Mouse (Mus musculus) cerebellum, adult 8-10 months (tissue): ENCODE data around the gene Klhdc8b.

Experiments
- DNase-seq: peaks from one replicate; pipeline ENCODE4 v3.0.0; 2022

Klhdc8b gene

DNA sequence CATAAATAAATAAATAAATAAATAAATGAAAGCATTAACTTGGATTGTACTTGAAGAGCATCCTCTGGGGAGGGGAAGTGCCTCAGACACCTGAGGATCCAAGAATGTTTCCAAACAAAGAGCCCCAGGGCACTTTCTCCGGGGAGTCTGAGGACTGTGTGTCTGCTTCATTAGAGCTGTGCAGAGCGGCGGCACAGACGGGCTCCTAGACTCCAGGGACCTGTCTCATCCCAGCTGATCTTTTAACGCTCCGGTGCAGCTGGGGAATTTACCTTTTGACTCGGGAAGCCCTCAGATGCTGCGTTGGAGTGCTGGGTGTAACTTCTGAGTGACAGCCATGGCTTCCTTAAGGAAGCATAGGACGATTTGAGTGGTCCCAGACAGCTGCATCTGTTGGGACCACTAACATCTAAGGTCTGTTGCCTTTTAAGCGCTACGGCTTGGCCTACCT, at the start of gene Klhdc8b:
TSS of gene Klhdc8b (minus strand) at position 401 of the 451 bp plus-strand sequence.
- no peak for DNase-seq

DNA sequence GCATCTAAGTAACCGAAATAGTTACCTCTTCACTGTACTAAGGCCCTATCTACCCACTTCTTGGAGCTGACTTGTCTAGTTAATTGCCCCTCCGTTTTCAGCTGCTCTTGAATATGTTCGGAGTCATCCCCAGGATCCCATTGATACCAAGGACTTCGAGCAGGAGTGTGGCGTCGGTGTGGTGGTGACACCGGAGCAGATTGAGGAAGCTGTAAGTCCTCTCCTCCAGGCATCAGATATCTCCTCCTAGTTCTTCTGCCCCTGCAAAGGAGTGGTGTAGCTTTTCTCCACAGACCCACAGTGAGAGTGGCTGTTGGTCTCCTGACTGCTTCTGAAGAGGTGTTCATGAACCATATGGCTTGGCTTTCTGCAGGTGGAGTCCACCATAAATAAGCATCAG, 47.4 kb upstream of the Klhdc8b start:
- DNase-seq, result no peak

DNA sequence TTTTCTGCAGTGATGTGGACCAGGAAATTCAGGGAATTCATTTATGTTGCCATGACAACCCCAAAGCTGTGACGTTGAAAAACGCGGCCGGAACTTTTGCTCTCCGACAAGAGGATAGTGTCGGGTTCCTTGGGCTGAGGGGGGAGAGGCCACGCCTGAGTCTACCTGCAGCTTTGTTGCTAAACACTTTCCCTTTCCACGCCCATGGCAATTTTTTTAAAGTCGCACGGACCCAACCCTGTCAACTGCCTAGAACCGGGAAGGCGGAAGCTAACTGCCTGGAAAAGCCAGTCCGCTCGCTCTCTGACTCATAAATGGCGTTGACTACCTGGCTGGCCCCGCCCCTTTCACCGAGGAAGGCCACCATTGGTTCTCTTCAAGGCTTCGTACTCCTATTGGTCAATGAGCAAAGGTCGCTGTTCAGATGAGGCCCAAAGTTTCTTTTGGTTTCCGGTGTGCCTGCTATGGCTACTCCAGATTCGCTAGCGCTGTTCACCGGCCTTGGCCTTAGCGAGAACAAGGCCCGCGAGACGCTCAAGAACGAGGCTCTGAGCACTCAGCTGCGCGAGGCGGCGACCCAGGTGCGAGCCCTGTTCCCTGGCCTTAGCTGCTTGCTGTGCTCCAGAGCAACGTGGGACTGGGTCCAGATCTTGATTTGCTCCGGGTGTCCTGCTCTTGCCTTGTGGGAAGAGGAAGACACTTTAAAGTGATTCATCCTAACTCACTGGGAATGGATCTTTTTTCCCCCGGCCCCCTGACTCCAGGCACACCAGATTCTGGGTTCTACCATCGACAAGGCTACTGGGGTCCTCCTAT, 46.4 kb upstream of the Klhdc8b start, which contains the start of gene Qars:
TSS of gene Qars (plus strand) at position 88 of the 816 bp plus-strand sequence.
- peak; percentile 91 for DNase-seq

DNA sequence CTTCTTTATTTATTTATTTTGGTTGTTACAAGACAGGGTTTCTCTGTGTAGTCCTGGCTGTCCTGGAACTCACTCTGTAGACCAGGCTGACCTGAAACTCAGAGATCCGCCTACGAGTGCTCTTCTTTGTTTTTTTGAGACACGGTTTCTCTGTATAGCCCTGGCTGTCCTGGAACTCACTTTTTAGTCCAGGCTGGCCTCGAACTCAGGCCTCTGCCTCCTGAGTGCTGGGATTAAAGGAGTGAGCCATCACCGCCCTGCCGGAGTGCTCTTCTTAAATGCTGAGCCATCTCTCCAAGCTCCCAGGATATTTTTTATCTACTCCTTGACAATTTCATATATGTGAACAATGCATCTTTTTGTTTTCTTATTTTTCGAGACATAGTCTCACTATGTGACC, 45.5 kb upstream of the Klhdc8b start:
- DNase-seq, result no peak

DNA sequence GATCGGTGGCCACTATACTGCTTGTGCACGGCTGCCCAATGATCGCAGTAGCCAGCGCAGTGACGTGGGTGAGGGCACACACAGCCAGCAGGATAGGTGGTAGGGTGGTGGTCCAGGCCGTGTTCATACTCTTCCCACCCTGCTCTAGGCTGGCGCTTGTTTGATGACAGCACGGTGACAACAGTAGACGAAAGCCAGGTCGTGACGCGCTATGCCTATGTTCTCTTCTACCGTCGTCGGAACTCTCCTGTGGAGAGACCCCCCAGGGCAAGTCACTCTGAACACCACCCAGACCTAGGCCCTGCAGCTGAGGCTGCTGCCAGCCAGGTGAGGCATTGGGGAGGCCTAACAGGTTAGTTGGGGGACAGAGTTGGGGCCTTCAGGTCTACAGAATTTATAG, 38.6 kb upstream of the Klhdc8b start:
- no peak for DNase-seq

DNA sequence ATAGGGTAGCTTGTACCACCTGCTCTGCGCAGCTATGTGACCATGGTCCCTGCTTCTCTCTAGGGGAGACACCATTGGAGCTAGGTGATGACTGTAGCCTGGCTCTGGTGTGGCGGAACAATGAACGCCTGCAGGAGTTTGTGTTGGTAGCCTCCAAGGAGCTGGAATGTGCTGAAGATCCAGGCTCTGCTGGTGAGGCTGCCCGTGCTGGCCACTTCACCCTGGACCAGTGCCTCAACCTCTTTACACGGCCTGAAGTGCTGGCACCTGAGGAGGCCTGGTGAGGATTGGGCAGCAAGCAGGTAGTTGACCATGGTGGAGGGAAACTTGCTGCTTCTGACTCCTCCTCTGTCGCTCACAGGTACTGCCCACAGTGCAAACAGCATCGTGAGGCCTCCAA, 37.9 kb upstream of the Klhdc8b start:
- DNase-seq, result no peak

DNA sequence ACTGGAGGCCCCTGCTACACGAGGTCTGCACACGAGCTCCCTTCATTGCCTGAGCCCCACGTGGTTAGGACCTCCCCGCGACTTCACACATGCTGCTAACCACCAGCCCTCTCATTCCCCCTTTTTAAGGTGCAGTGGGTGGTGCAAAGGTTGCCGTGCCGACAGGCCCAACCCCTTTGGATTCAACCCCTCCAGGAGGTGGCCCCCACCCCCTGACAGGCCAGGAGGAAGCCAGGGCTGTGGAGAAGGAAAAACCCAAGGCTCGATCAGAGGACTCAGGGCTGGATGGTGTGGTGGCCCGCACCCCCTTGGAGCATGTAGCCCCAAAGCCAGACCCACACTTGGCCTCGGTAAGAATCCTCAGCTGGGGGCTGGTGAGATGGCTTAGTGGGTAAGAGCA, 33.5 kb upstream of the Klhdc8b start:
- DNase-seq, result no peak

DNA sequence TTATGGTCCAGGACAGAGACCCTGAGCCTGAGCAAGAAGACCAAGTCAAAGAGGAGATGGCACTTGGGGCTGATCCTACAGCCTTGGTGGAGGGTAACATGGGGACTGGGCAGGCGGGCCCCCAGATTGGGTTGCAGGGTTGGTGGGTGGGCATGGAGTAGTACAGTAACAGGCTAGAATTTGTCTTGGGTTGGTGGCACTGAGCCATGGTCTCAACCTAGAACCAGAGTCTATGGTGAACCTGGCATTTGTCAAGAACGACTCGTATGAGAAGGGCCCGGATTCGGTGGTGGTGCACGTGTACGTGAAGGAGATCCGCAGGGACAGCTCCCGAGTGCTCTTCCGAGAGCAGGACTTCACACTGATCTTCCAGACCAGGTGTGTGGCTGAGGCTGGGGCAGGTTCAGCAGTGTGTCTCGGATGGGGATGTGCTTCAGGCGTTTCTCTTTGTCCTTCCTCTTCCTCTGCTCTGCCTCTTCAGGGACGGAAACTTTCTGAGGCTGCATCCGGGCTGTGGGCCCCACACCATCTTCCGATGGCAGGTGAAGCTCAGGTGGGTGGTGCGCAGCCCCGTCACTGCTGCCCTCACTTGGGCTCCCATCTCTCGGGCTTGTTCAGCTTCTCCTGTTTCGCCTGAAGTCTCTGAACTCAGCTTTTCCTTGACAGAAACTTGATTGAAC, 32.9 kb upstream of the Klhdc8b start:
- no peak for DNase-seq

DNA sequence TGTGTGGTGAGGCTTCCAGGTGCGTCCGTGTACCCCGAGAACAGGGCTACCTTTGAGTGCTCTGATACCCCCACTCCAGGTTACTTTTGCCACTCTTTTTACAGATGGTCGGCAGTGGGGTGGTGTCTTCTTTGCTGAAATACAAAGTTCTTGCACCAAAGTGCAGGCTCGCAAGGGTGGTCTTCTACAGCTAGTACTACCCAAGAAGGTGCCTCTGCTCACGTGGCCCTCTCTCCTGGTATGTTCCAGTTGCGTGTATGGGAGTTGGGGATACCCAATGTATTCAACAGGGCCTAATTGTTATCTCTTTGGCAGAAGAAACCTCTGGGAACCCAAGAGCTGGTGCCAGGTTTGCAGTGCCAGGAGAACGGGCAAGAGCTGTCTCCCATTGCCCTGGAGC, 31.9 kb upstream of the Klhdc8b start:
- DNase-seq, result no peak

DNA sequence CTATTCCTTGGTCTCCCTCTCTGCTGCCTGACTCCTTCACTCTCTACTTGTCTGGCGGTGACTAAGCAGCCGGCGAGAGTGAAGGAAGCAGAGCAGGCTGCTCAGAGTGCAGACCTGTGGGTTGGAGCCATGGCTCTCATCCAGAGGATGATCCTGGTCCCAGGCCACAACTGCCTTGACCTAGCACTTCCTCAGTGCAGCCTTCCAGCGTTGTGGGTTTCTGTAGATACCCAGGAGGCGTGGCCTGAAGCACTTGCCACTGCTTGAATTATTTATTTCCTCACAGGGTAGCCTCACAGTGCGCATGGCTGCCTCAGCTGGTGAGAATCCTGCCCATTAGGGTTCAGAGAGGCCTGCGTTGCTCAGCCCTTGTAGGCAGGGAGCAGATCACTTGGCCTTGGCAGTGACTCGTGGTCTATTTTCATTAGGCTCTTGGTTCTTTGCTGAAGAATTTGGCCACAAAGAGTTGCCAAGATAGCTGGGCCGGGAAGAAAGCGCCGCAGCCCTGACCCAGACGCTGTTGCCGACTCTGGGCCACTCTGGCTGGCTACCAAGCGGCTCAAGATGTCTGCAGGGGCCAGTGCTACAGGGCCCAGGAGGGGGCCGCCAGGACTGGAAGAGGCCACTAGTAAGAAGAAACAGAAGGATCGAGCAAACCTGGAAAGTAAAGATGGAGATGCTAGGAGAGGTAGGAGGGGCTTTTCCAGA, 30.8 kb upstream of the Klhdc8b start:
- DNase-seq, result no peak

DNA sequence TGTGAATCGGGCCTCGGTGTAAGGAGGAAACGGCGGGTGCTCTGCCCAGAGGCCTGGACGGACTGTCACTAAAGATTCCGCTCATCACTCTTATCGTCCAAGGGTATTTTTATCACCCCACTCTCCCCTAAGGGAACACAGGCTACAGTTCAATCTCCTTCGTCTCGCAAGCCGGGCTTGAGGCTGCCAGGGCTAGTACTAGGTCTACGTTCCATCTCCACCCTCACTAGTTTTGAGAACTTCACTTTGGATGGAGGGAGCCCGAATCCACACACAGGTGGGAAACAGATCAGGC, 29.9 kb upstream of the Klhdc8b start:
- no peak for DNase-seq

DNA sequence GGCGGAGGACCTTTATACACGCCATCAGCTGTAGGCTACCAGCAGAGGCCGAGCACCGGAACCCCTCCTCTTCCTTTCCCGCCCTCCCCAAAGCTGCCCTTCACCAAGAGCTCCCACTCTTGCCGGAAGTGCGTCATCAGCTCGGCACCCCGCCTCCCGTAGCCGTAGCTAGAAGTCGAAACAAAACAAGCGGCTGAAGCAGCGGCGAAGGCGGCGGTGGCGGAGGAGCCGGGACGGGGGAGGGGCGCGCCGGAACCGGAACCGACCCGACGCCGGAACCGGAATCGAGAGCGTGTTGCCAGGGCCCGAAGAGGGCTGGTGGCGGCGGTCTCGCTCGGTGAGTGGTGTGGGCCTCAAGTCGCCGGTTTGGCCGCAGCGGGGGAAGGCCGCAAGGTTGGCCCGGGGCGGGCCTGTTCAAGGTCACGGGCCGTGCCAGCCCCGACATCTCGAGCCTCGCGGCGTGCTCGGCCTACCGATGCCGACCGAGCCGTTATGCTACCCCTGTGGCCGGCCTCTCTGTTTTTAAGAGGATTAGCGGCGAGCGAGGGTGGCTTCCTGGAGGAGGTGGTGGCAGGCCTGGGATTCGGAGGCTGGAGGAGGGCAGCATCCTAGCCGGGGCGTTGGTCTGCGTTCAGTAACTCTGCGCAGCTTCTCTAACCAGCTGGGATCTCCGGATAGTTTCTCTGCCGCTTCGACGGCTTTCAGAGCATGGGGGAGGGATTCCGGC, 29.3 kb upstream of the Klhdc8b start, which contains the start of gene Usp19:
TSS of gene Usp19 (plus strand) at position 44 of the 727 bp plus-strand sequence.
- DNase-seq, result peak; percentile 93

DNA sequence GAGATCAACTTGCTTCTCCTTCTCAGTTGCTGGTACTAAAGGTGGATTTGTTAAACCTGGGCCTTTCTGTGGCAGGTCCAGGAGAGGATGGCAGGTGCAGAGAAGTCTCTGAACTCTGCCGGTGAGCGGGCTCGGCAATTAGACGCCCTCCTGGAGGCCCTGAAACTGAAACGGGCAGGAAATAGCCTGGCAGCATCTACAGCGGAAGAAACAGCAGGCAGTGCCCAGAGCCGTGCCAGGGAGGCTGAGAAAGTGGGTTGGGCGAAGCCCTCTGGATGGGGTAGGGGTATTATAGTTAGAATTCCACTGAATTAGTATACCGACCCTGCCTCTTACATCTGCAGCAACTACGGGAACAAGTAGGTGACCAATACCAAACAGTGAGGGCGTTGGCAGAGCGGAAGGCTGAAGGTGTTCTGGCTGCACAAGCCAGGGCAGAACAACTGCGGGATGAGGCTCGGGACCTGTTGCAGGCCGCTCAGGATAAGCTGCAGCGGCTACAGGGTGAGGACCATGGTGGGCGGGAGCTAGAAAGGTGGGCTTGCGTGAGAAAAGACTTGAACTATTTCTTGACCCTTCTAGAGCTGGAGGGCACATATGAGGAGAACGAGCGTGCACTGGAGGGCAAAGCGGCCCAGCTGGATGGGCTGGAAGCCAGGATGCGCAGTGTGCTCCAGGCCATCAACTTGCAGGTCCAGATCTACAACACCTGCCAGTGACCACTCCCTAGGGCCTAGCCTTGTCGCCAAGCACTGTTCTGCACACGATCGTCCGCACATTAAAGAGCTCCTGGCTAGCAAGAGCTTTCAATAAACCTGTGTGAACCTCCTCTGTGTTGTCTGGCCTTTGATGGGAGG, 28.5 kb upstream of the Klhdc8b start:
- DNase-seq, result no peak

DNA sequence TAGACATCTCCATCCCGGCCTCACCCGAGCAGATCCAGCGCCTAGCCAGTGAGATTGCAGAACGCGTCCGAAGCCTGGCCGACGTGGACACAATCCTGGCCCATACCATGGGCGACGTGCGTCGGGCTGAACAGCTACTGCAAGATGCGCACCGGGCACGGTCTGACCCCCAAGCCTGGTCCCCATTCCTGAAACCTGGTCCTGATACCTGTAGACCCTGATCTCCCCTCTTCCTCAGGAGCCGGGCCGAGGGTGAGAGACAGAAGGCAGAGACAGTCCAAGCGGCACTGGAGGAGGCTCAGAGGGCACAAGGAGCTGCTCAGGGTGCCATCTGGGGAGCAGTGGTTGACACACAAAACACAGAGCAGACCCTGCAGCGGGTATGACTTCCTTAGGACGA, 27.8 kb upstream of the Klhdc8b start:
- no peak for DNase-seq

DNA sequence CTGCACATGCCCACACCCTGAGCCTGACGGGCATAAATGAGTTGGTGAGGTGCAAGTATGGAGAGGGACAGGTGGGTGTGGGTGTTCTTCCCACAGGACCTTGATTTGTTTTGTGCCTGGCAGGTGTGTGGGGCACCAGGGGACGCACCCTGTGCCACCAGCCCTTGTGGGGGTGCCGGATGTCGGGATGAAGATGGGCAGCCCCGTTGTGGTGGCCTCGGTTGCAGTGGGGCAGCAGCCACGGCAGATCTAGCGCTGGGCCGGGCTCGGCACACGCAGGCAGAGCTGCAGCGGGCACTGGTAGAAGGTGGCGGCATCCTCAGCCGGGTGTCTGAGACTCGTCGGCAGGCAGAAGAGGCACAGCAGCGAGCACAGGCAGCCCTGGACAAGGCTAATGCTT, 27.0 kb upstream of the Klhdc8b start:
- no peak for DNase-seq

DNA sequence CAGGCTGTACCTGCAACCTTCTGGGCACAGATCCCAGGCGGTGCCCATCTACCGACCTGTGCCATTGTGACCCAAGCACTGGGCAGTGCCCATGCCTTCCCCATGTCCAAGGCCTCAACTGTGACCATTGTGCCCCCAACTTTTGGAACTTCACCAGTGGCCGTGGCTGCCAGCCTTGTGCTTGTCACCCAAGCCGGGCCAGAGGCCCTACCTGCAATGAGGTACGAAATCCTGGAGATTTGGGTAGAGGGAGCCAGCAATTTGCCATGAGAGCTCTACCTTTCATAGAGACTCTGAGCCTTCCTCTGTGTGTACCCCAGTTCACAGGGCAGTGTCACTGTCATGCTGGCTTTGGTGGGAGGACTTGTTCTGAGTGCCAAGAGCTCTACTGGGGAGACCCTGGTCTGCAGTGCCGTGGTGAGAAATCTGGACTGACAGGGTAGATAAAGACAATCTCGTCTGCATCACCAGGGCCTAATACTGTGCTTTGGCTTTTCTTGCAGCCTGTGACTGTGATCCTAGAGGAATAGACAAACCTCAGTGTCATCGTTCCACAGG, 25.7 kb upstream of the Klhdc8b start:
- DNase-seq, result no peak

DNA sequence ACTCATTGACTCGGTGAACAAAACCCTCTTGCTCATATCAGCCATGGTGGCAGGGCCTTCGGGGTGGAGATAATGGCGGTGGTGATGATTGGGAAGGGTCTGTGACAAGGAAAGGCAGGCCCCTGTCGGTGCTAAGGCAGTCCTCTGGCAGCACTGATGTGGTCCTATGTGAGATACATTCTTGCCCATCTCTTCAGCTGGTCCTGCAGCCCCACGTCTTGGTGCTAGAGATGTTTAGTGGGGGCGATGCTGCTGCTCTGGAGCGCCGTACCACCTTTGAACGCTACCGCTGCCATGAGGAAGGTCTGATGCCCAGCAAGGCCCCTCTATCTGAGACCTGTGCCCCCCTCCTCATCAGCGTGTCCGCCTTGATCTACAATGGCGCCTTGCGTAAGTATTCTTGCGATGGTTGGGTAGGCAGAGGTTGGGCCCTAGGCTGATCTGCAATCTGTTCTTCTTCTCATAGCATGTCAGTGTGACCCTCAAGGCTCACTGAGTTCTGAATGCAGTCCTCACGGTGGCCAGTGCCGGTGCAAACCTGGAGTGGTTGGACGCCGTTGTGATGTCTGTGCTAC, 24.0 kb upstream of the Klhdc8b start:
- no peak for DNase-seq

DNA sequence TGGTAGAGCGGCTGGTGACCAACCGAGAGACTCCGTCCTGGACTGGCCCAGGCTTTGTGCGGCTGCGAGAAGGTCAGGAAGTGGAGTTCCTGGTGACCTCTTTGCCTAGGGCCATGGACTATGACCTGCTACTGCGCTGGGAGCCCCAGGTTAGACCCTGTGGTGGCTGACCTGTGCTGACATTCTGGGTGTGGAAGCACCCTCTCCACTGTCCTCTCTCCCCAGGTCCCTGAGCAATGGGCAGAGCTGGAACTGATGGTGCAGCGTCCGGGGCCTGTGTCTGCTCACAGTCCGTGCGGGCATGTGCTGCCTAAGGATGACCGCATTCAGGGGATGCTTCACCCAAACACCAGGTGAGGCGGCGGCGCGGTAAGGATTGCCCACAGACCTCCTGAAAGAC, 22.6 kb upstream of the Klhdc8b start:
- DNase-seq, result no peak

DNA sequence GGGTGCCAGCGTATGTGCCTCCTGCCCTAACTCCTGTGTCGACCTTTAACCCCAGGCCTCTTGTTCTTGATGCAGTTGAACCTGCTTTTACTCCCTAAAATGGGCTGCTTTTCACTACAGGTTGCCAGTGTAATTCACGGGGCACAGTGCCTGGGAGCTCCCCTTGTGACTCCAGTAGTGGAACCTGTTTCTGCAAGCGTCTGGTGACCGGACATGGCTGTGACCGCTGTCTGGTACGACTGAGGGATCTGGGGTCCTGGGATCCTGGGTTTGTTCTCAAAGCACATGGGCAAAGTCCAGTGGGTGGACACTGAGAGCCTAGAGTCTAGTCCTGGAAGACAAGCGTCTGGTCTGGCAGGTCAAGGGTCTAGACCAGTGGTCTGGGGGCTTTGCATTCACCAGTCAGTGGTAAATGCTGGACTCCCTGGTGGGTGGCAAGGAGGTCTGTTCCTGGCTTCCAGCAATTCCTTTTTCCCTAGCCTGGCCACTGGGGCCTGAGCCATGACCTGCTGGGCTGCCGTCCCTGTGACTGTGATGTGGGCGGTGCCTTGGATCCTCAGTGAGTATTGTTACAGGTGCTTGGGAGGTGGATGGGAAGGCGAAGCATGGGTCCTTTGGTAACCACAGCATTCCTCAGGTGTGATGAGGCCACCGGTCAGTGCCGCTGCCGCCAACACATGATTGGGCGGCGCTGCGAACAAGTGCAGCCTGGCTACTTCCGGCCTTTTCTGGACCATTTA, 21.8 kb upstream of the Klhdc8b start:
- no peak for DNase-seq

DNA sequence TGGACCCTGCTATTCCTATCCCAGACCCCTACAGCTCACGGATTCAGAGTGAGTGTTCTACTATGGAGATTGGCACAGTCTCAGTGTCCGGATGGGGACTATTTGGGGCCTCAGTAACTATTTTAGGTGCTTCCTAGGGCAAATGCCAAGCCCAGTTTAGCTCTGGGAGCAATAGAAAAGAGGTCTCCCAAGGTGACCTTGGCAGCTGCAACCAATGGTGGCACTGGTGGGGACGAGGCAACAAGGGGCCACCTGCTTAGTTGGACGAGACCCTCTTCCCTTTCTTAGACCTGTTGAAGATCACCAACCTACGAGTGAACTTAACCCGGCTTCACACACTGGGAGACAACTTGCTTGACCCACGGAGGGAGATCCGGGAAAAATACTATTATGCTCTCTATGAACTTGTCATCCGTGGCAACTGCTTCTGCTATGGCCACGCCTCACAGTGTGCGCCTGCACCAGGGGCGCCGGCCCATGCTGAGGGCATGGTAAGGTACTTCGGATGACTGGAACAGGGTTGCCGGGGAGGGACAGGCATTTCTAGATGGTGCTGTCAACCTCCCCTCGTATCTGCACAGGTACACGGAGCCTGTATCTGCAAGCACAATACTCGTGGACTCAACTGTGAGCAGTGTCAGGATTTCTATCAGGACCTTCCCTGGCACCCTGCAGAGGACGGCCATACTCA, 20.3 kb upstream of the Klhdc8b start:
- no peak for DNase-seq
